Mouse (Mus musculus): Measurements from ENCODE around the gene Tmem104.

DNA sequence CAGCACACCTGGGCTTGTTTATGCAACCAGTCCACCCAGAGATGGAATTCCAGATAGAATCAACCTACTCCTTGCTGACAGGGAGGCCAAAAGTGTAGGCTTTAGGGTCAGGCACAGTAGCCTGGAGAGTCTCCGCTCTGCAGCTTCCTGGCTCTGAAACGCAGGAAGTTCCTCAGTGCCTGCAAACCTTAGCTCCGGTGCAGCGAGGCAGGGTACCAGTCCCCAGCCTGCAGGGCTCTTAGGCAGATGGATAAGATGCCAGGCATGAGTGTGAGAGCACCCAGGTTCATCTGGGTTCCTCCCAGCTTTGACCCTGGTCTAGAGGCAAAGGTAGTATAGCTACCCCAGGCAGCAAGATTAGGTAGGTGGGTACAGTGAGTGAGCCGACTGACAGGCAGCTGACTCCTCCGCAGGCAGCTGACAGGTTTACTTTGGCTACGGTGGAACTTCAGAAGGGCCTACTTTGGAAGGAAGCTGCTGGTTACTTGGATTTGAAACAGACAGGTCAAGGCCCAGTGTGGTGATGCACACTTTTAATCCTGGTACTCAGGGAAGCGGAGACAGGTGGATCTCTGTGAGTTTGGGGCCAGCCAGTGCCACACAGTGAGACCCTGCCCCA, 19.5 kb upstream of the Tmem104 start:
- TF ChIP-seq CTCF (IDR thresholded peaks at IDR 0.05; ENCODE audit: borderline replicate concordance, control insufficient read depth, extremely low read depth, insufficient read depth, low read length, poor library complexity) (no peak), POLR2A (IDR thresholded peaks at IDR 0.05; ENCODE audit: control insufficient read depth, extremely low read depth, insufficient read depth, low read length, poor library complexity) (no peak)

Data from thymus, adult 2 months (tissue).